Mouse (Mus musculus) A20 (cell line): Measurements from ENCODE around the gene Ugt1a2.
"Not testable (repeated sequence)": the region's sequence is repeated elsewhere in the genome, so short reads cannot be mapped to it uniquely, and the experiment has no call there.

Source experiments
- DNase-seq: peaks from one replicate; pipeline ENCODE4 v3.0.0-alpha.2; 2011; ENCODE audit warnings: low read depth, low spot score

The Ugt1a2 gene

DNA sequence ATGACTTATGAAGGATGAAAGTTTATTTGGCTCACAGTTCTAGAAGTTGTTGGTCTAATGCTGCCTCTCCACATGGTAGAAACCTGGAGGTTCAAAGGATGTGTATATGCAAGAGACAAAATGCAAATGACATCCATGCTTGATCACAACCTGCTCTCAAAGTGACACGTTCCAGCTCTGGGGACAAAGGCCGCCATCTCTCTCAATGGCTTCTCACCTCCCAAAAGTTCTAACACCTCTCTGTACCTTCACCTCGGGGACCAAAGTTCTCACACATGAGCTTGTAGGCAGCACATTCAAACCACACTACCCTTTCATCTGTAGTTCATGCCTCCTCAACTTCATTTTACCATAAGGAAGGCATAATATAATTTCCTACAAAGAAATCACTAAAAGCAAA is 17.2 kb downstream of the Ugt1a2 start:
- no peak for DNase-seq

DNA sequence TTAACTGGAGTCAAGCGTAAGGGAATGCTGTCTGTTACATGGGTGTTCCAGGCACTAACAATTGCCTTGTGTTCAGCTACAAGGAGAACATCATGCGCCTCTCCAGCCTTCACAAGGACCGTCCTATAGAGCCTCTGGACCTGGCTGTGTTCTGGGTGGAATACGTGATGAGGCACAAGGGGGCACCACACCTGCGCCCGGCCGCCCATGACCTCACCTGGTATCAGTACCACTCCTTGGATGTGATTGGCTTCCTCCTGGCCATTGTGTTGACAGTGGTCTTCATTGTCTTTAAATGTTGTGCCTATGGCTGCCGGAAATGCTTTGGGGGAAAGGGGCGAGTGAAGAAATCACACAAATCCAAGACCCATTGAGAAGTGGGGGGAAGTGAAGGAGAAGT is 17.6 kb downstream of the Ugt1a2 start:
- DNase-seq, result peak; percentile 9

DNA sequence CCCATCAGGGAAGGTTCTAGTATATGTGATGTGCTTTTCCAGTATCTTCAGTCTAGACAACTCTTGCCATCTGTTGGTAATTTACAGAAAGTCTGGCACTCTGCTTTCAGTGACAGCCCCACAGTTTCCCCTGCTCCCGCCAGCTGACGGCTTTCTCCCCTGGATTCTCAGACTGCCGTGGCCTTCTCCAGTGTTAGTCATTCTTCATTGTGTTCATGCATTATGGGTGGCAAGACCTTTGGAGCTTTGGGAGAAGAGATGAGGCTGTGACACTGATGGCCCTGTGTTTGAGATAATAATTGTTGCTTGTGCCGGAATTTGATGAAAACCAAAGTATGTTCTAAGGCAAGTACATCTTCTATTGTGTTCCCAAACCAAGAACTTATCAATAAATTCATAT is 18.2 kb downstream of the Ugt1a2 start:
- DNase-seq, result peak; percentile 1

DNA sequence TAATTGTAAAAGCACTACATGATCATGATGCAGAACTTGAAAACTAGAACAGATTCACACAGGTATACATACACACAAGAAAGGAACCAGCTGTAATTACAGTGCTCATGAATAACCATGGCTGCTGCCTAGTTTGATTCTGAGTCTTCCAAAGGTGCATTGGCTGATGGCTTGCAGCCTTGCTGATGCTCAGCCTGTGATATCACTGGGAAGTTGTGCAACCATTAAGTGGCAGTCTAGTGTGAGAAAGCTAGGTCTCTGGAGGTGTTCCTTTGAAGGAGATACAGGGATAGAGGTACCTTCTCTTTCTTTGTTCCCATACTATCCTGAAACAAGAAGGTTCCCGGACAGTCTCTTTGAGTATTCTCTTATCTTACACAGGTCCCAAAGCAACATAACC is 18.7 kb downstream of the Ugt1a2 start:
- DNase-seq, result no peak

DNA sequence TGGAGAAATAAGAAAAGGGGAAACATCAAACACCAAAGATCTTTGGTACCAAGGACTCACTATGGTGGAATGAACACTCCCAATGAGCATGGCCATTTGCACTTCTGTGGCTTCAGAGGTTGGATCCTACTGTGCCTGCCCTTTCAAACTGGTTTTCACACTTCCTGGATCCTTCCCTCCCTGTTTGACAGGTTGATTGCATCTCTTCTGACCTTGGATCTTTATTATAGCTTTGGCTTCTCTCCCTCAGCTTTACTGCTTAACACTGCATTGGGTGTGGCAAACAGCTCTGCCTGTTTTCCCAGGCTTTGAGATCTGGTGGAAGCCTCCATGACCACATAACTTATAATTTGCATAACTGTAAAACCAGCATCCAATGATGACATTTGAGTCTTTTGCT is 19.9 kb downstream of the Ugt1a2 start:
- DNase-seq, result no peak

DNA sequence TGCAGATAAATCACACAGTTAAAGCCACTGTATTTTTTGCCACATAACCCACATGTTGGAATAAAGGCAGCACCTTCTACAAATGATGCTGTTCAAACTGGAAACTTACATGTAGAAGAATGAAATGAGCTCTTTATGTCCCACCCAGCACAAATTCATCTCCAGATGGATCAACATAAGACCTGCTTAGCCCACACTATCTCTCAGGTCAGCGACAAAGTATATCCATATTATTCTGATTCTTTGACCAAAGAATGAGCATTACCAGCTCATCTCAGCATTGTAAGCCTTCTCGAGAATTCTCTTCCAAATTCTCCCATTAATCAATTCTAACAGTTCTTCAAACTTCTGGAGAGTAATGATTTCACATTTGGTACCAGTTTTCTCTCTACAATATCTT is 21.8 kb downstream of the Ugt1a2 start:
- peak; percentile 17 for DNase-seq

DNA sequence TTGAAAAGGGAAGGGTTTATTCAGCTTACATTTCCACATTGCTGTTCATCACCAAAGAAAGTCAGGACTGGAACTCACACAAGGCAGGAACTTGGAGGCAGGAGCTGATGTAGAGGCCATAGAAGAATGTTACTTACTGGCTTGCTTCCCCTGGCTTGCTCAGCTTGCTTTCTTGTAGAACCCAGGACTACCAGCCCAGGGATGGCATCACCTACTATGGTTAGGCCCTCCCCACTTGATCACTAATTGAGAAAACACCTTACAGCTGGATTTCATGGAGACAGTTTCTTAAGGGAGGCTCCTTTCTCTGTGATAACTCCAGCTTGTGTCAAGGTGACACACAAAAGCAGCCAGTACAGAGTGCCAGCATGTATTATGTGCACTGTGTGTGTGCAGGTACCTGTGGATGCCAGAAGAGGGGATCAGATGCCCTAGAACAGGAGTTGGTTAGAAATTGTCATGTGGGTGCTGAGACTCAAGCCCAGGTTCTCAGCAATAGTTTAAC is 22.7 kb downstream of the Ugt1a2 start:
- DNase-seq, result peak; percentile 28

DNA sequence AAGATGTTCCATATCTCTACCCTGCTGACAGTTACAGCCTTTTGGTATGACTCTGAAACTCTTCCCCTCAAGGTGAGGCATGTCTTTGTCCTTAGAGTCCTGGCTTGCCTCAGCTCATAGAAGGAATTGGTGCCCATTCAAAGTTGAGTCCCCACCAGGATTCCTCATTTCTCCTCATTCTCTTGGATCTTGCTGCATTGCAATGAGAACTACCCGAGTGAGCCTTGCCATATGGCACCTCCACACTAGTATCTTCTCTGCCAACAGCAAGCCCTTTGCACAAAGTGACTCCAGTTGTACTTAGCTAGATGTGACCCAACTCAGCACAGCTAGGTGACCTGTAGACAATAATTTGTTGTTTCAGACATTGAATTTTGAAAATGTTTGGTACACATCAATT is 23.2 kb downstream of the Ugt1a2 start:
- DNase-seq, result no peak

DNA sequence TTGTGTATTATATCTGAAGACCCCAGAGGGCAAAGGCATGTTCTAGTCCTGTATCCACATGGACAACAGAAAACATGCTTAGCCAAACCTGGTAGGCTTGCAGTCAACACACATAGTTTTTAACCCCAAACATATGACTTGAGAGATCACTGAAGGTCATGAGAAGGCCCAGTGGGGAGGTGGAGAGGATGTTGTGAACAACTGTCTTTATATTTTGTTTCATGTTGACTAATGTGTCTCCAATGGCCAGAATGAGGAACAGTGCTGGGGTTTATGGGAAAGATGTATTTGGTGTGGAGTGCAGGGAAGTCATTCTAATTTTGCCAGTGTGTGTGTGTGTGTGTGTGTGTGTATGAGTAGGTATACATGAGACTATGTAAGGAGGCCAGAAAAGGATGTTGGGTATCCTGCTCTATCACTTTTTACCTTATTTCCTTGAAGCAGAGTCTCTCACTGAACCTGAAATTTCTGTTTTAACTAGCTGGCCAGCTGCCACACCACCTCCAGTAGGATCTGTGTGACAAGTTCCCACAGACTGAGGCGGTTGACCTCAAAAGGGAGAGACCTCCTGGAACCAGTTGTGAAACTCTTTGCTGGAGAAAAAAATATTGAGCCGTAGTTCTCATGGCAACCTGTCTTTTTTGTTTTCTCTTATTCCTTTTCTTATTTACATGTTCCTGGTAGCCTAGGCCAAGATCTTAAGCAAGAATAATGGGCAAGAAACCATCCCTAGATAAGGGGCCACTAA is 23.8 kb downstream of the Ugt1a2 start:
- no peak for DNase-seq

DNA sequence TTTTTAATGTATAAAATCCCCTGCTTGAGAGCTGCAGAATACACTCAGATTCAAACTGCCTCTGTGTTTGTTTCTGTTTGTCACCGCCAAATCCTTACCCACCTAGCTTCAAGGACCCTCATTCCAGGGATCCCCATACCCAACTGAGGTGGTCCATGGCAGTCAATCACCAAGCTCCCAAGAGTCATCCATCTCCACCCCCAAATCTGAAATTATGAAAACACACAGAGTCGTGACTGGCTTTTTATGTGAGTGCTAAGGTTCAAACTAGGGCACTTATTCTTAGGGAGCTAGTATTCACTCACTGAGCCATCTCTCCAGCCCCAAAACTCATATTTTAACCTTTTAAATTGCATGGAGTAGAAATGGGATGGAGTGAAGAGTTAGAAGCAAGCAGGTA is 24.9 kb downstream of the Ugt1a2 start:
- DNase-seq, result not testable (repeated sequence)

DNA sequence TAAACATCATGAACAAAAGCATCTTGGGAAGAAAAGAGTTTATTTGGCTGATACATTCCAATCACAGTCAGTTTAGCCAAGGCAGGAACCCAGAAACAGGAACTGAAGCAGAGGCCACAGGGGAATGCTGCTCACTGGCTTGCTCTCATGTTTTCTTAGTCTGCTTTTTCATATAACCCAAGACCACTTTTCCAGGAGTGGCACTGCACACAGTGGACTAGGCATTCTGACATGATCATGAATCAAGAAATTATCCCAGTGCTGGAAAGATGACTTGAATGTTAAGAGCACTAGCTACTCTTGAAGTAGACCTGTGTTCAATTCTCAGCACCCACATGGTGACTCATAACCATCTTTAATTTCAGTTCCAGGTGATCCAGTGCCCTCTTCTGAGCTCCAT is 25.3 kb downstream of the Ugt1a2 start:
- DNase-seq, result no peak

DNA sequence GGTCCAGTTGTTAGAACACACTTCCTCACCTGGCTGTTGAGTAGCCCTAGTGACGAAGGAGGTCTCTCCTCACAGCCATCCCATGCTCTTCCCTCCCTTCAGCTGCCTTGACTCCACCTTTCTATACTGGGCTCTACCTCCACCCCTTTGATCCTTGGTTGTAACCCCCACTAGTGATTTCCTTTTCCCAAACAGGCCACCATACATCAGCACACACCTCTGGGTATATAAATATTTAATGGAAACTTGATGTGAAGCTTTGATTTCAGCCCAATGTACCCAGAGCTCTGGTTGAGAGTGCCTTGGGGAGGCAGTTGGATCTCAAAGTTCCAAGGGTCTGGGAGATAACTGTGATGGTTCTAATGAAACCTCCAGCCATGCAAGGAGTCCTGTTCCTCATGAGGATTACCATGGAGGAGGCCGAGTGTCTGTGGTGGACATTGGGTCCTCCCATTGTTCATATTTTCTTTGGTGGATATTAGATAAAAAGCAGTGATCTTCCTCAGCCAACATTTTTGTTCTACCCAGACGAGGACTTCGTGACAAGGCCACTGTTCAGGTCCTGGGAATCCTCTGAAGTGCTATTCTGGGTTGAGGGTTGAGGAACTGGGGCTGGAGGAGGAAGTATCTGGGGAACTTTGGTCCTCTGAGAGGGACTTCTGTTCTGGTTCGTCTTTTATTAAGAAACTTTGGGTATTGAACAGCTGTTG is 26.4 kb downstream of the Ugt1a2 start, which contains the start of gene Mroh2a:
Mroh2a (plus strand) TSS at position 317 of the 710 bp plus-strand sequence.
- no peak for DNase-seq

DNA sequence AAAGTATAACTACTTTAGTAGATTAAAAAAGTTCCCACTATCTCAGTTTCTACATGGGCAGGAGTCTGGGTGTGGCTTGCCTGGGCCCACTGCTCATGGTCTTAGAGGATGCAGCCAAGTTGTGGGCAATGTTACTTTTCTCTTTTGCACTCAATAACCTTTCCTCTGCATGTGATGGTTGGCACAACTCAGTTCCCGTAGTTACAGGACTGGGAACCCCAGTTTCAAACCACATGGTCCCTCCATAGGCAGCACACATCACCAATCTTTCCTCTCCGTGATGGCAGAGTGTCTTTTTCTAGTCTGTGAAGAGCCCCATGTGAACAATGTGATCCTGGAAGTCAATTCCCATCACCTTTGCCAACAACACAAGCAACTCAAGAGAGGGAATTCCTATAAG is 27.1 kb downstream of the Ugt1a2 start:
- no peak for DNase-seq

DNA sequence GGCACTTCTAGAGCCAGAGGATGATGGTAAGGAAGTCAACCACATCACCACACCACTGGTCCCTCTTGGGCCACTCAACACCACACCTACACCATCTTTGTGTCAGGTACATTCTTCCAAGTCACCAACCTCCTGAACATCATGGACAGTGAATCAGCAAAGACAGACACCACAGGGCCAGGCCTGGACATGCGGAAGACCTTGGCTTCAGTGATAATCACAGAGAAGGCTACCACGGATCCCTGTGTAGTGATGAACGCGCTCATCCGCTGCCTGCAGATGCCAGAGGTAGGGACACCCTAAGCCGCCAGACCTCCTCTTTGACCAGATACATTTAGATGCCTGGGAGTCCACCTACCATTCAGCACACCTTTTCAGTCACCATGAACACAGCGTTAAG is 27.7 kb downstream of the Ugt1a2 start:
- no peak for DNase-seq

DNA sequence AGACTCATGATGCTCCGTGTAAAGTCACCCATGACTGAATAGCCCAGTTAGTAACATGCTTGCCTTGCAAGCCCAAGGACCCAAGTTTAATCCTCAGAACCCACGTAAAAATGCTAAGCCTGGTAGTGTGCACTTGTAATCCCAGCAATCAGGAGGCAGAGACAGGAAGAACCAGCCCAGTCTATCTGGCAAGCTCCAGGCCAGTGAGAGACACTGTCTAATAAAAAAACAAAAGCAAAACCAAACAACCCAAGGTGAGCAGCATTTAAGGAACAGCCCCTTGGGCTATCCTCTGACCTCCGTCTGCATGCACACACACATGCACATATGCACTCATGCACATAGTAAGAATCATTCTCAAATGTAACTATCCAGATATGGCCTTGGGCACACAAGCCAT is 29.2 kb downstream of the Ugt1a2 start:
- no peak for DNase-seq

DNA sequence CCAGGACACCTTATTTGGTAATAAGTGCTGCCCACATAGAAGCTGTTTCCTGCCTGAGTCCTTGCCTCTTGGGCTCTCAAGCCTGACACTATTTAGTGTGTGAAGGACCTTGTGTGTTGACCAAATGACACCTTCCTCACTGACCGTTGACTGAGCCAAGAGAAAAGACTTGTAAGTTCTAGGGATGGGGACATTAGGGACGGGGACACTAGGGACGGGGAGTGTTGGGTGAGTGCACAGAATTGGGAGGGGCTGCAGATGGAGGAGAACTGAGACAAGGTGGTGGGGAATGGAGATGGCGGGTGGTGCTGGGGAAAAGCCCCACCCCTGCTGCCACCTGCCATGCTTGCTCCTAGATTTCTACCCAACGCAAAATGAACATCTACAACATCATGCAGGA is 29.6 kb downstream of the Ugt1a2 start:
- DNase-seq, result no peak

DNA sequence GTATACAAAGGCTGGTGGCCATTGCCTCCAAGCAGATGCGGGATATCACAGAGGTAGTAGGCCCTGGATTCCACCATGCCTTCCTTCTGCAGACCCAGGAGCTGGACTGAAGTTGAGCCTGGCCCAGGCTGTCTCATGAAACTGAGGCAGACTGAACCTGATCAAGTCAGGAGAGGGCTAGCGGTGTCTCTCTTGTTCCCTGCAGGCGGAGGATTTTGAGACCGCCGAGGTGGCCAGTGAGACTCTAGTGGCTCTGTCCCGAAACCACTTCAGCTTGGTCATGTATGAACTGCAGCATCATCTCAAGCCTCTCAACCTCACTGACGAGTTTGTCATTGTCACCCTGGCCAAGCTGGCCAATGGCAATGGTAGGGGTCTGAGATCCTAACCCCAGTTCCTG is 30.0 kb downstream of the Ugt1a2 start:
- DNase-seq, result no peak

DNA sequence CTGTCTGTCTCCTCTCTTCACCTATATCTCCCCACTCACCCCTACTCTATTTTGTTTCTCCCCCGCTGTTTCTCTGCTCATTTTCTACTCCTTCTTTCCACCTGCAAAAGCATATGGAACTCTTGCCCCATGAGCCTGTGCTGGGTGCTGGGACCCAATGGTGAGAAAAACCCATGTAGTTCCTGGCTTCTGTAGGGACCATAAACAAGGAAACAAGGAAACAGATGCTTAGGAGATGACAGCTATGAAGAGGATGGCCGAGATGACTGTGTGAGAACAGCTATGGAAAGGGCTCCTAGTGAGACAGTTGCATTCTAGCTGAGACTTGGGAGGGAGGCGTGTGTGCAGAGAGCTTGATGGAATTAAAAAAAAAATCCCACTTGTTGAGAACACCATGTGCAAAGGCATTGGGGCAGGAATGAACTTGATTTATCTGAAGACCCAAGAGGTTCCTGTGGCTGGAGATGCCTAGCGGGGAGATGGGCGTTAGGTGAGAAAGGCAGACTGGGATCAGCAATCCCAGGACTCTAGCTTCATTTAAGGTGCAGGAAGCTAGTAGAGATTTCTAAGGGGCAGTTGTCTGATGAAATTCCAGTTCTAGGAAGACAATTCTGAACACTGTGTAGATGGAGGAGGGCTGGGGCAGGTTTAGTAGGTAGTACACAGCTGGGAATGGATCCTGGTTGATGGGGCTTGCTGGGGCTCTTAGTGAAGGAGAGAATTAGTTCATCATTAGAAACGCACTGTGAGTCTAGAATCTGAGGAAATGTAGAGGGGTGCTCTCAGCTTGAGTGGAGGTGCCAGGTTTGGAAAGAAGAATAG is 30.8 kb downstream of the Ugt1a2 start:
- no peak for DNase-seq

DNA sequence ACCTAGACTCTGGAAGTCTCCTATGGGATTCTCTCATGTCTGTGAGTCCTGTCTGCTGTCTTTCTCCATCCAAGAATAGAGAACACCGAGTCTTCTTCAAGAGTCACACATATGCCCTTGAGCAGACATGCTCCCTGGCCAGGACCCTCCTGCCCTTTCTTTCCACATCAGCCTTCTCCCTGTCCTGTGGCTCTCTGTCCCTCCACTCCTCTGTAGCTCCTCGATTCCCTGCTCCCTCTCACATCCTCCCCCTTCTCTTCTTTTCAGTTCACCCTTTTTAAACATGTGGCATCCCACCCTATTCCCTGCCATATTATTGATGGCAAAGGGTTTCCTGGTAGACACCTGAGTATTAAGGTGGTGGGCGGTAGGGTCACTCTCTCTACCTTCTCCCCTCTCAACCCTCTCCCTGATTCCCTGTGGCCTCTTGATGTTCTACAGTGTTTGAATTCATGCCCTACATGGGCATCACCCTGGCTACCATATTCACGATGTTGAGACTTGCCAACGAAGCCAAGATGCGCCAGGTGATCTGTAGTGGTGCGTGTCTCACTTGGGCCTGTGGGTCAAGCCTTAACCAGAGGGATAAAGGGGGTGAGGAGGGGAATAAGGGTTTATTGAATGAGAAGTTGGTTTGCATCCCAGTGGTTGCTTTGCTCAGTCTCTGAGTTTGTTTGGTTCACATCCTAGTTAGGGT is 31.6 kb downstream of the Ugt1a2 start:
- no peak for DNase-seq

DNA sequence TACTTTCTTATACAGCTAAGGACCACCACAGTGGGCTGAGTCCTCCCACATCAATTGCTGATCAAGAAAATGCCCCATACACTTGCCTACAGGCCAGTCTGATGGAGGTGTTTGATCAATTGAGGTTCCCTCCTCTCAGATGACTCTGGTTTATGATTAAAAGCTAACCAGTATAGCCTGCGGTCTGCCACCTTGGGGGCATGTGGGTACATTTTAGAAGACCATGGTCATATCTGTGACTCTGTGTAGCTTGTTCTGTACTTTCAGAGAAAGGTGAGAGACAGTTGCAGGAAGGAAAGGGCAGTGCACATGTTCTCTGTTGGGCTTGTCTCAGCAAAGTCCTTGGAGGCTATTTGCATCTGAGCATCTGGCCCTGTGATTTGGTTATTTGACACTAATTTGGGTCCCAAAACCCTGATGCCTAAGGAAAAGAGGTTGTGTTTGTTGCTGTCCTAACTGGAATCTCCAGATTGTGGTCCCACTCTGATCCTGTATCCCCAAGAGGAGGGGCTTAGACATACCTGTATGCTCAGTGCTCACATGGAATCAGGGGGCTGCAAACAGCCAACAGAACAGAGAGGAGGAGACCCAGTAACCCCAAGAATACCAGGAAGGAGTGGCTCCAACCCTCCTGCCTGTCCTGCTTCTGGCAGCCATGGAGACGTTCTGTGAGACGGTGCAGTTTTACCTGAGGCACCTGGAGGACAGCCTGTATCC is 32.4 kb downstream of the Ugt1a2 start:
- DNase-seq, result no peak
